Mouse (Mus musculus) adrenal gland, postnatal 4 days (tissue): ENCODE measurements at regions not wholly inside any gene's neighbourhood (a gene's known extent, or its start where the extent isn't known, plus 50 kb on each side); places are given as distances from the start of the nearest gene placed in this dataset.
"Not testable (repeated sequence)": the region's sequence is repeated elsewhere in the genome, so short reads cannot be mapped to it uniquely, and the experiment has no call there.

Experiments used
- DNase-seq, 2 experiments: peaks; one replicate each; pipeline ENCODE4 v3.0.0; 2021 to 2022; ENCODE audit warnings: low spot score in 2 of 2, mixed read lengths in 2 of 2

- DNase-seq, result no peak
These were observed 109.0 kb upstream of the Olfr1324 start for GRCm38 (mm10) chrX:50537122-50537784.

DNA sequence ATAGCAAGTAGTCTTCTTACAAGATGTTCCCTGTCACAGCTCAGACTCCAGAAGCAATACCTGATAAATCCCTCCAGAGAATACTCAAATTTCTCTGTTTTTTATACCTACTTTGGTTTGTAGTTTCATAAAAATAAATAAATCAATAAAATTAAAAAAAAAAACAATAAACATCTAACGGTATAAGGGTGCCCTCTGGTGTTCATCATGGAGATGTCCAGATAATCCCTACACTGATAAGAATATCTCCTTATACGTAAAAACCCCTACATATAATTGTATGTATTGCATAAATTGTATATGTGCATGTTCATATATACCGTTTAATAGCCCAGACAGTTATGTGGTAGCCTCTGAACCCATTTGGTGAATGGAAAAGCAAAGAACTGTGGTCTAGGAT lies 75.7 kb upstream of the Olfr1324 start:
- no peak for DNase-seq

DNA sequence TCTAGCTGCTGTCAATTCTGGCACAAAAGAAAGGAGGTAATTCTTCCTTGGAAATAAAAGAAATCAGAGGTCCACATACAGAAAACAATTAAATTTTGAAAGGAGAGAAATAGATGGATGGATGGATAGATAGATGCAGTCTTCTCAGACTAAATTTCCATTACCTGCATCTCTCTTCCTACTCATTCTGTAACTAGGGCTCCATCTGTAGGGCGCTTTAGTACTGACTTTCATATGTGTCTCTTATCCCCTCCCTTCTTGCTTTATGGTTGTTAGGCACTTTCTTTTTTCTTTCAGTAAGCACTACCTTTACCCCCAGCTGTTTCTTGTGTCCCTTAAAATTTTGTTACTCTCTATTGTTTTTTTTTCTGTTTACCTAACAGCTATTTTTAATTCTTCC lies 72.9 kb upstream of the Olfr1324 start:
- DNase-seq, result no peak

- DNase-seq, result not testable (repeated sequence)
These were observed 62.2 kb upstream of the Olfr1324 start for GRCm38 (mm10) chrX:50490477-50490967.
